Mouse (Mus musculus): ENCODE measurements at regions not wholly inside any gene's neighbourhood (a gene's known extent, or its start where the extent isn't known, plus 50 kb on each side); places are given as distances from the start of the nearest gene placed in this dataset.

GRCm38 (mm10) chr1:168975037-168975698, 543.1 kb upstream of the Pbx1 start:
- no peak for DNase-seq (ENCODE audit: extremely low read depth, low read depth, low spot score)
- TF ChIP-seq POLR2A (IDR thresholded peaks at IDR 0.05; ENCODE audit: extremely low read depth, insufficient read depth, low read length) (no peak), CTCF (IDR thresholded peaks at IDR 0.05; ENCODE audit: low read depth, low read length) (no peak)
- no peaks in the 10 kb centered on the region for H3K4me1 ChIP-seq (ENCODE audit: control insufficient read depth, insufficient read depth, low read length)

GRCm38 (mm10) chr1:168969402-168969801, 537.3 kb upstream of the Pbx1 start:
- DNase-seq (ENCODE audit: extremely low read depth, low read depth, low spot score): no peak
- 68% methylated on average over 5 of the region's 5 CpGs for WGBS
- H3K36me3 ChIP-seq (ENCODE audit: control insufficient read depth, insufficient read depth, low read length): no peaks in the 10 kb centered on the region

More at GRCm38 (mm10) chr1:168975037-168975698, 543.1 kb upstream of the Pbx1 start:
- Histone ChIP-seq H3K4me3 (ENCODE audit: insufficient read depth, low read depth, low read length) (no peak overlapping the region), H3K9ac (ENCODE audit: low read depth, low read length) (no peak overlapping the region), H3K27ac (replicated peaks; ENCODE audit: insufficient read depth, low read depth, low read length) (no peak overlapping the region), H3K27me3 (ENCODE audit: control insufficient read depth, insufficient read depth, low read length) (no peaks in the 10 kb centered on the region), H3K36me3 (ENCODE audit: control insufficient read depth, insufficient read depth, low read length) (no peaks in the 10 kb centered on the region), H3K79me2 (ENCODE audit: control insufficient read depth, insufficient read depth, low read length) (no peaks in the 10 kb centered on the region)
- 83% methylated on average over 8 of the region's 8 CpGs for WGBS

DNA sequence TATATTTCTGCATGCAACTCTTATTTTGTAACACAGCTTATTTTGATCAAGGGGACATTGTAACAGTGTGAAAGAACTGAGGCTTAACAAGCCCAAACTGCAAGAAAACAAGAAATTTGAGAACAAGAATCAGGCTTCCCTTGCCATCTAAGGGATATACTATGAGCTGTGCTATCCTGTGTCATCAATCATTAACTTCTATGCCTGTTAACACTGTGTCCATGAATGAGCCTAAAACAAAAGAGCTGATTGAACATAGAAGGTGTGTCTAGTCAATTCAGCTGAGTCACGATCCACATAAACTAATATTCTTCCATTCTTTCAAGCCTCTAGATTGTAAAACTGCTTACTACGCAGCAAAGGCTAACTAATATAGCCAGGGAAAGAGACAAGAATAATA, 535.3 kb upstream of the Pbx1 start:
- no peak for DNase-seq (ENCODE audit: extremely low read depth, low read depth, low spot score)
- Histone ChIP-seq H3K27ac (replicated peaks; ENCODE audit: insufficient read depth, low read depth, low read length) (no peak overlapping the region), H3K36me3 (ENCODE audit: control insufficient read depth, insufficient read depth, low read length) (no peaks in the 10 kb centered on the region), H3K9ac (ENCODE audit: low read depth, low read length) (no peak overlapping the region), H3K79me2 (ENCODE audit: control insufficient read depth, insufficient read depth, low read length) (no peaks in the 10 kb centered on the region), H3K4me1 (ENCODE audit: control insufficient read depth, insufficient read depth, low read length) (no peaks in the 10 kb centered on the region), H3K4me3 (ENCODE audit: insufficient read depth, low read depth, low read length) (no peak overlapping the region), H3K27me3 (ENCODE audit: control insufficient read depth, insufficient read depth, low read length) (no peaks in the 10 kb centered on the region)
- TF ChIP-seq CTCF (IDR thresholded peaks at IDR 0.05; ENCODE audit: low read depth, low read length) (no peak), POLR2A (IDR thresholded peaks at IDR 0.05; ENCODE audit: extremely low read depth, insufficient read depth, low read length) (no peak)
- WGBS: 66% methylated on average over 2 of the region's 2 CpGs

More at GRCm38 (mm10) chr1:168969402-168969801, 537.3 kb upstream of the Pbx1 start:
- H3K79me2 ChIP-seq (ENCODE audit: control insufficient read depth, insufficient read depth, low read length): no peaks in the 10 kb centered on the region
- TF ChIP-seq CTCF (IDR thresholded peaks at IDR 0.05; ENCODE audit: low read depth, low read length): no peak
- no peak for TF ChIP-seq POLR2A (IDR thresholded peaks at IDR 0.05; ENCODE audit: extremely low read depth, insufficient read depth, low read length)
- H3K27ac ChIP-seq (replicated peaks; ENCODE audit: insufficient read depth, low read depth, low read length): no peak overlapping the region
- H3K9ac ChIP-seq (ENCODE audit: low read depth, low read length): no peak overlapping the region
- H3K4me3 ChIP-seq (ENCODE audit: insufficient read depth, low read depth, low read length): no peak overlapping the region
- H3K4me1 ChIP-seq (ENCODE audit: control insufficient read depth, insufficient read depth, low read length): no peaks in the 10 kb centered on the region
- no peaks in the 10 kb centered on the region for H3K27me3 ChIP-seq (ENCODE audit: control insufficient read depth, insufficient read depth, low read length)

- no peak for DNase-seq (ENCODE audit: extremely low read depth, low read depth, low spot score)
- Histone ChIP-seq H3K36me3 (ENCODE audit: control insufficient read depth, insufficient read depth, low read length) (no peaks in the 10 kb centered on the region), H3K79me2 (ENCODE audit: control insufficient read depth, insufficient read depth, low read length) (no peaks in the 10 kb centered on the region), H3K27me3 (ENCODE audit: control insufficient read depth, insufficient read depth, low read length) (no peaks in the 10 kb centered on the region), H3K27ac (replicated peaks; ENCODE audit: insufficient read depth, low read depth, low read length) (no peak overlapping the region), H3K4me3 (ENCODE audit: insufficient read depth, low read depth, low read length) (no peak overlapping the region), H3K4me1 (ENCODE audit: control insufficient read depth, insufficient read depth, low read length) (no peaks in the 10 kb centered on the region), H3K9ac (ENCODE audit: low read depth, low read length) (no peak overlapping the region)
- TF ChIP-seq POLR2A (IDR thresholded peaks at IDR 0.05; ENCODE audit: extremely low read depth, insufficient read depth, low read length) (no peak), CTCF (IDR thresholded peaks at IDR 0.05; ENCODE audit: low read depth, low read length) (no peak)
- WGBS: 74% methylated on average over 6 of the region's 6 CpGs
These were observed 532.4 kb upstream of the Pbx1 start for GRCm38 (mm10) chr1:168964467-168964904.

DNA sequence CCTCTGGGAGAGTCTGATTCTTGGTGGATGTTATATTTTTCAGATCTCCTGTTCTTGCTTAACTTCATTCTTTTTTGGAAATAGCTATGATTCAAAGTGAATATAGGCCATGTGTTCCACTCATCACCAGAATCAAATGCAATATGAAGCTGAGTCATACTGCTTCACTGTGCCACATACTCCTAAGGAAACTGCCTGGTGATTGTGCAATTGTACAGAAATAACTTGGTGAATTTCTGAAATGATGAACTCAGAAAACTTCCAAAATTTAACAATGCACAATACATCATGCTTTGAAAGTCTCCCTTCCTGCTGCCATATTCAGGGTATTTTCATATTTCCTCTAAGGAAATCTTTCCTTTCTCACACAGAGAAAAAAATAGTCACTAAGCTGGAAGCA, 518.9 kb upstream of the Pbx1 start:
- no peaks in the 10 kb centered on the region for H3K27me3 ChIP-seq (ENCODE audit: control insufficient read depth, insufficient read depth, low read length)
- no peaks in the 10 kb centered on the region for H3K79me2 ChIP-seq (ENCODE audit: control insufficient read depth, insufficient read depth, low read length)
- H3K9ac ChIP-seq (ENCODE audit: low read depth, low read length): no peak overlapping the region
- no peak overlapping the region for H3K4me3 ChIP-seq (ENCODE audit: insufficient read depth, low read depth, low read length)
- H3K27ac ChIP-seq (replicated peaks; ENCODE audit: insufficient read depth, low read depth, low read length): no peak overlapping the region
- H3K36me3 ChIP-seq (ENCODE audit: control insufficient read depth, insufficient read depth, low read length): no peaks in the 10 kb centered on the region
- no peak for DNase-seq (ENCODE audit: extremely low read depth, low read depth, low spot score)
- TF ChIP-seq CTCF (IDR thresholded peaks at IDR 0.05; ENCODE audit: low read depth, low read length): no peak
- no peak for TF ChIP-seq POLR2A (IDR thresholded peaks at IDR 0.05; ENCODE audit: extremely low read depth, insufficient read depth, low read length)
- no peaks in the 10 kb centered on the region for H3K4me1 ChIP-seq (ENCODE audit: control insufficient read depth, insufficient read depth, low read length)

DNA sequence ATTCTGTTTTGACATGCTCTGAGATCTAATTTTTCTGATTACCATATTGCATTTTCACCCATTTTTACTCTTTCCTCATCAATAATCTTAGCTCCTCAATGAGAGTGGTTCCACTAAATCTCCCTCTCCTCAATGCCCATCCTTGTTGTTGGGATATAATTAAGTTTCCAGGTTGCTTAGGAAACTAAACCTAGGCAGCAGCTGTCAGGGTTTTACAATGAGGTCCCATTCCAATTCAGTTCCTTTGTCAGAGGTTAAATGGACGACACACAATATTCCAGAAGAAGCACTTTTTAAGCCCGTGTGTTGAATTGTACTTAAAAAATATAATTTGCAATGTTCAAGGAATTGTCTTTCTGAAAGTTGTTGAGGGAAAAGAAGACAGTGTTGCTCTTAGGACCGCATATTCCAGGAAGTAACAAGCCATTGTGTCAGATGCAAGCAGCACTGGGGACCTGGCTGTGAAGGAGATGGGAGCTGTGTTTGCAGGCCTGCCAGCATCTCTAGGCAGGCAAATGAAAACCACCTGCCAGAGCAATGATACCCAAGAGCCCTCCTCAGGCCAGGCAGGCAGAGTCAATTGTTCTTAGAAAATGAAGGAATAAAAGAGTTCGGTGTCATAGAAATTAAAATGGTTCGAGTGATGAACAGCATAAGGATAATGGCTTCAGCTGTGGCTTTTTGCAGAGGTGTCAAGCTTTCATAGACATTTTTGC, 492.2 kb upstream of the Pbx1 start:
- H3K4me3 ChIP-seq (ENCODE audit: insufficient read depth, low read depth, low read length): no peak overlapping the region
- H3K36me3 ChIP-seq (ENCODE audit: control insufficient read depth, insufficient read depth, low read length): no peaks in the 10 kb centered on the region
- no peaks in the 10 kb centered on the region for H3K4me1 ChIP-seq (ENCODE audit: control insufficient read depth, insufficient read depth, low read length)
- H3K27ac ChIP-seq (replicated peaks; ENCODE audit: insufficient read depth, low read depth, low read length): no peak overlapping the region
- no peaks in the 10 kb centered on the region for H3K27me3 ChIP-seq (ENCODE audit: control insufficient read depth, insufficient read depth, low read length)
- no peak overlapping the region for H3K9ac ChIP-seq (ENCODE audit: low read depth, low read length)
- TF ChIP-seq POLR2A (IDR thresholded peaks at IDR 0.05; ENCODE audit: extremely low read depth, insufficient read depth, low read length): no peak
- TF ChIP-seq CTCF (IDR thresholded peaks at IDR 0.05; ENCODE audit: low read depth, low read length): no peak
- 82% methylated on average over 5 of the region's 5 CpGs for WGBS
- DNase-seq (ENCODE audit: extremely low read depth, low read depth, low spot score): no peak
- no peaks in the 10 kb centered on the region for H3K79me2 ChIP-seq (ENCODE audit: control insufficient read depth, insufficient read depth, low read length)

Data from liver, adult 2 months (tissue).